Mouse (Mus musculus) bone marrow, adult 2 months (tissue): ENCODE results near the gene Irgc1.

Source experiments
- CTCF ChIP-seq: fragments of 200-500 bp; IDR thresholded peaks from 2 replicates; pipeline ENCODE4 v1.5.1; 2011; ENCODE audit warnings: low read length, control low read depth; ENCODE audit not compliant: control insufficient read depth, insufficient read depth
- POLR2A ChIP-seq: fragments of 200-500 bp; IDR thresholded peaks from 2 replicates; pipeline ENCODE4 v1.6.1; 2011; ENCODE audit warnings: low read depth, mild to moderate bottlenecking, control low read depth, low read length, borderline replicate concordance; ENCODE audit not compliant: control insufficient read depth

GRCm38 (mm10) chr7:24429413-24430112 is 22.5 kb downstream of the Irgc1 start:
- TF ChIP-seq CTCF (no peak), POLR2A (no peak)
